Mouse (Mus musculus) kidney, embryonic 16.5 days (tissue): ENCODE data around the gene Trim43b. TPM values are rescaled to one million over a fixed set of nuclear protein-coding genes. Genes with fewer than 3 reads are reported as not detected.
"Not testable (repeated sequence)": the region's sequence is repeated elsewhere in the genome, so short reads cannot be mapped to it uniquely, and the experiment has no call there.

Experiments used
- ATAC-seq: fragments of 200-750 bp; cut with Nextera tagmentation; 2 replicates; pipeline ENCODE4 v1.8.0; 2017; ENCODE audit warnings: moderate TSS enrichment; ENCODE audit not compliant: low FRiP score, low TSS enrichment
- H3K27ac ChIP-seq: fragments of 300-500 bp; sonication (generic); 2 replicates; pipeline ENCODE4 v1.5.1; 2014; ENCODE audit warnings: low read length
- H3K27me3 ChIP-seq: fragments of 300-500 bp; sonication (generic); 2 replicates; pipeline ENCODE4 v1.6.1; 2014; ENCODE audit warnings: low read length, control low read depth, mixed read lengths; ENCODE audit not compliant: insufficient read depth
- H3K36me3 ChIP-seq: fragments of 300-500 bp; sonication (generic); 2 replicates; pipeline ENCODE4 v1.6.1; 2014; ENCODE audit warnings: low read length, control low read depth, mixed read lengths; ENCODE audit not compliant: insufficient read depth
- H3K4me1 ChIP-seq: fragments of 300-500 bp; sonication (generic); 2 replicates; pipeline ENCODE4 v1.6.1; 2014; ENCODE audit warnings: low read length, control low read depth, mixed read lengths; ENCODE audit not compliant: insufficient read depth
- H3K4me2 ChIP-seq: fragments of 300-500 bp; sonication (generic); replicated peaks from 2 replicates; pipeline ENCODE4 v1.6.1; 2014; ENCODE audit warnings: low read depth, low read length
- H3K4me3 ChIP-seq: fragments of 300-500 bp; sonication (generic); 2 replicates; pipeline ENCODE4 v1.5.1; 2014; ENCODE audit warnings: mild to moderate bottlenecking, low read length
- H3K9ac ChIP-seq: fragments of 300-500 bp; sonication (generic); replicated peaks from 2 replicates; pipeline ENCODE4 v1.6.1; 2014; ENCODE audit warnings: low read length
- H3K9me3 ChIP-seq: fragments of 300-500 bp; sonication (generic); 2 replicates; pipeline ENCODE4 v1.6.1; 2016; ENCODE audit warnings: low read length, control low read depth
- WGBS: fragments of 180-500 bp; shearing (Covaris S2); extraction: QIAGEN DNeasy Blood & Tissue Kit; methylation state at CpG from one replicate; pipeline ENCODE4 v1.1.7; 2014; 5-methylcytosine and 5-hydroxymethylcytosine counted together
- polyA plus RNA-seq: library from polyadenylated mRNA; unstranded; fragments of >200 nt; fragmentation: Nextera tagmentation; extraction: Ambion mirVana; gene quantifications from 2 replicates; pipeline ENCODE4 v1.2.1, GENCODE M21; 2015

The Trim43b gene
- polyA plus RNA-seq = not detected in 2 replicates

DNA sequence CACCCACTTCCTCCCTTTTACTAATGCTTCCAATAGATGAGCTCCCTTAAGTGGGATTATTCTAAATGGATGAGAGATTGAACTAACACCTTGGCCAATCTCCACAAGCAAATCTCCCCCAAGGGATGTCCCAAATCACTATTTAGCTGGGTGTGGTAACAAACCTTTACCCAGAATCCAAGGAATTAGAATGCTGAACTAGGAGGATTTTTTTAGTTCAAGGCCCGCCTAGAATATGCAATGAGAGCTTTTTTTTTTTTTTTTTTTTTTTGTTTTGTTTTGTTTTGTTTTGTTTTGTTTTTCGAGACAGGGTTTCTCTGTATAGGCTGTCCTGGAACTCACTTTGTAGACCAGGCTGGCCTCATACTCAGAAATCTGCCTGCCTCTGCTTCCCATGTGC, at the start of gene Trim43b:
TSS of gene Trim43b (minus strand) at position 101 of the 400 bp plus-strand sequence.
- H3K27ac ChIP-seq, H3K4me1 ChIP-seq, H3K4me3 ChIP-seq, H3K9ac ChIP-seq, H3K36me3 ChIP-seq, ATAC-seq, H3K27me3 ChIP-seq, H3K9me3 ChIP-seq, H3K4me2 ChIP-seq: not testable (repeated sequence)
- WGBS = 76% methylated on average over 2 of the region's 2 CpGs

DNA sequence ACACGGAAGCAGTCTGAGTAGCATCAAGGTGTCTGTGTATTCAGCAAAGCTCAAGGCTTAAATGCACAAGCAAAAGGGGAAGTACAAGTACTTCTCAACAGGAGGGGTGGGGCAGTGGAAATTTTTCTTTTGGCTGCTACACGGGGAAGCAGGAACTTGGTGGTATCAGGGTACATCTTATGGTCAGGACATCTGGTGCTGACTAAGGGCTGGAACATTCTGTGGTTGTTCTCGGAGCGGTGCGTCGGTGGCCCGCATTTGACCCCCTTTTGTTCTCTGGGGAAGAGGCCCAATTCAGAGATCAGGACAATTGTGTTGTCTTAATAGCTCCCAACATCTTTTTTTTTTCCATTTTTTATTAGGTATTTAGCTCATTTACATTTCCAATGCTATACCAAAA, 11.9 kb upstream of the Trim43b start:
- H3K4me2 ChIP-seq, H3K27ac ChIP-seq, H3K9me3 ChIP-seq, H3K4me3 ChIP-seq, H3K36me3 ChIP-seq, H3K27me3 ChIP-seq, ATAC-seq, H3K4me1 ChIP-seq, H3K9ac ChIP-seq: not testable (repeated sequence)
- 96% methylated on average over 7 of the region's 7 CpGs for WGBS

DNA sequence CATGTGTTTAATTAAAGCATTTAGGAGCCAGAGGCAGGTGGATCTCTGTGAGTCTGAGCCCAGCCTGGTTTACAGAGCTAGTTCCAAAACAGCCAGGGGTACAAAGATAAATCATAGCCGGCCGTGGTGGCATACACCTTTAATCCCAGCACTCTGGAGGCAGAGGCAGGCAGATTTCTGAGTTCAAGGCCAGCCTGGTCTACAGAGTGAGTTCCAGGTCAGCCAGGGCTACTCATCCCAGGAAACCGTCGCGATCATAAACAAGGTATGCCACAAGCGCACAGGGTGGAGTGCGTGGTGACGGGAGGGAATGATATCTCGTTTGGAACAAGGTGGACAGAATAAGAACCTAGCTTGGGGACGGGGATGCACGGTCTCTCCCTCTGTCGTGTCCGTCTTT, 5.9 kb downstream of the Trim43b start:
- H3K9me3 ChIP-seq, H3K4me2 ChIP-seq, H3K4me1 ChIP-seq, H3K27me3 ChIP-seq, ATAC-seq, H3K9ac ChIP-seq, H3K36me3 ChIP-seq, H3K27ac ChIP-seq, H3K4me3 ChIP-seq: not testable (repeated sequence)
- 93% methylated on average over 13 of the region's 13 CpGs for WGBS

DNA sequence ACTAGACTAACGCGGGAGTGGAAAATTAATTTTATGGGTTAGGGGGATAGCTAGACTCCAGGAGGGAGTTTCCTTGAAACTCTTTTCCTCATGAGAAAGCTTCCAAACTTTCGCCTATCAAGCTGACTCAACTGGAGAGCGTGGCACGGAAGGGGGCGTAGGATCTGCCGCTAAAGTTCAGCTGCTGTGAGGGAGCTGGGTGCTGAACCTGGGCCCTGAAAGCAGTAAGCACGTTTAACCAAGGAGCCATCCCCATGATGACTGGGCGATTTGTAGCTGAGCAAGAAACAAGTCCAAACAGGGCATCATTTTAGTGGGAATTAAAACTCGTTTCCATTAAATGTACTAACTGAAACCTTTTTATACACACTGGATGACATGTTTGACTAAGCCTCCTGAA, 13.0 kb downstream of the Trim43b start:
- ATAC-seq = peak; percentile 54; the same call in 1 of the 2 replicates
- not testable (repeated sequence) for H3K9me3 ChIP-seq, H3K4me3 ChIP-seq, H3K27me3 ChIP-seq, H3K36me3 ChIP-seq, H3K4me1 ChIP-seq, H3K4me2 ChIP-seq, H3K9ac ChIP-seq, H3K27ac ChIP-seq
- WGBS = 38% methylated on average over 10 of the region's 10 CpGs

DNA sequence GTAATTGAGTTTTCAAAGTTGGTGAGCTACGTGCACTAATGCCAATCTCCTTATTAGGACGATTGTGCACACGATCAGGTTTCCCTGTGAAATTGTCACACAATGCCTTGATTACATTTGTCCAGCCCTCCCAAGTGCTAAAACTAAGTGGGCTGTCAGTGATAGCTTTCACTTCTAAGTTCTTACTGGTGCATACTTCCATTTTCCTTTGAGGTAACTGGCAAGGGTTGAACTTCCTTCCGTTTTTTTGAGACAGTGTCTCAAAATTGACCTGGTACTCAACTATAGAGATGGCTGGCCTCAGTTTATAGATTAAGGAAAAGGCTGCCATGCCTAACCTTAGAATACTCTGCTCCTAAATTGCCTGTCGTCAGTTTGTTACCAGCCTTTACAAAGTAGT, 16.1 kb downstream of the Trim43b start:
- H3K36me3 ChIP-seq, H3K9ac ChIP-seq, H3K27ac ChIP-seq, H3K9me3 ChIP-seq, H3K27me3 ChIP-seq, H3K4me1 ChIP-seq, H3K4me3 ChIP-seq, ATAC-seq, H3K4me2 ChIP-seq: not testable (repeated sequence)
- 84% methylated on average over 1 of the region's 5 CpGs for WGBS

DNA sequence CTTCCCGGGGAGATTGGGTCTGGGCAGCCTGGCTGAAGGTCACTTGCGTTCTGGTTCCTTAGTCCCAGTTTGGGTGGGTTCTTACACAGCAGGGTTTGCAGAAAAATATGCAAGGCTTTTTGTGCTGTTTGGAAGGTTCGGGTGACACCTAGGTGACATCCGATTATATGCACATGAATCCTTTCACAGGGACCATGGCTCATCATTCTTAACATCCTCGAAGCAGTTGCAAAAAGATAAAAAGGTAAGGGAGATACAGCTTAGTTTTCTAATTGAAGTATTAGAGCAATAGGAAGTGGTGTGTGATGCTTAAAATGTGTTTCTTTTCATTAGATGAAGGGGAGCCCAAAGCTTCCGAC, 25.5 kb downstream of the Trim43b start:
- H3K27ac ChIP-seq, H3K9me3 ChIP-seq, H3K36me3 ChIP-seq, H3K4me3 ChIP-seq, H3K27me3 ChIP-seq, ATAC-seq, H3K4me1 ChIP-seq, H3K9ac ChIP-seq, H3K4me2 ChIP-seq: not testable (repeated sequence)
- 91% methylated on average over 2 of the region's 6 CpGs for WGBS

DNA sequence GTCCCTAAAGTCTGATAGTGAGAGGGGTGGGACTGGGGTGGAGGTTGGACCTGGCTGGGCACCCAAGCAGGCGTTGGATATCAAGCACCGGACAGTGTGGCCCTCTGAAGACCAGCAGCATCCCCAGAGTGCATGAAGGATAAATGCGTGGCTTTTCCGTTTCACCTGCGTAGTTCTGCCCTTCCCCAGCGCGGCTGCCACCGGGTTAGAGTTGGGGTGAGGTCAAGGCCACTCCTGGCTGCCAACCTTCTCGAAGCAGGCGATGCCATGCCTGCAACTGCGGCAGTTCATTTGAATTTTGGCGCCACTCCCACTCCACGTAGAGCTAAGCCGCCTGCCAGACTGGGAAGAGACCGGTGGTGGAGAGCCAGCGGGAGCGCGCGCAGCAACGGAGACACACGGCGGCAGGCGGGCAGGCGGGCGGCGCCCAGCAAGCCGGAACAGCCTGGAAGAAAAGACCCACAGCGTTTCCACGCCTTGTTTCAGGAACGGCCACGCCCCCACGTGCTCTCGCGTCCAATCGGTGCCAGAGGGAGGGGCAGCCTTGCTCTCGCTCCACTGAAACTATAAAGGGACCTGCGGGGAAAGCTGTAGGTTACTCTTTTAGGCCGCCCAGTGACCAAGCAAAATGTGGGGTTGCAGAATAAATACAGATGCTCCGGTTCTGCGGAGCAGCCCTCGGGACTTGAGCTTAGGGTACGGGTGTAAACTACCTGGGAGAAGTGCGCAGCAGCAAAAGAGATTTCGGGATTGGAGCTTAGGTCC, 26.1 kb downstream of the Trim43b start:
- not testable (repeated sequence) for H3K9me3 ChIP-seq, H3K9ac ChIP-seq, H3K4me3 ChIP-seq, H3K27me3 ChIP-seq, H3K27ac ChIP-seq, H3K4me1 ChIP-seq, H3K36me3 ChIP-seq
- ATAC-seq = peak; percentile 98
- 59% methylated on average over 33 of the region's 44 CpGs for WGBS
- H3K4me2 ChIP-seq = peak overlapping the region; percentile 31; the same call in 1 of the 2 replicates

Other genes with a start within 250 kb of the Trim43b start
- gene Bcl2a1a, start 135.9 kb downstream of the Trim43b start, polyA plus RNA-seq = 0.24 TPM in 1 of 2 replicates, not detected in the other
- 1.0 and 1.2 TPM in 2 replicates for gene Bcl2a1b, start 106.4 kb upstream of the Trim43b start, polyA plus RNA-seq
- 0.66 TPM in 1 of 2 replicates, not detected in the other for gene Gm29094, start 106.5 kb upstream of the Trim43b start, polyA plus RNA-seq
- 27.7 and 28.2 TPM in 2 replicates for gene Mthfs, start 117.8 kb upstream of the Trim43b start, polyA plus RNA-seq